ENCODE assay signal across 13 mouse cellular contexts in genomic region chr11:102898408-102898807, GRCm38 (mm10). TPM values are rescaled to one million over a fixed set of nuclear protein-coding genes. Genes with fewer than 3 reads are reported as not detected.
DNase-seq lines count a peak whose midpoint lies in the region; ATAC-seq lines count a peak whose summit lies in the region.
"Had no signal": no experiment of that assay in that cellular context is flagged by ENCODE, and none has a peak within 500 bp of the region (broad histone marks: within the 10 kb centered on the region; RNA-seq: fewer than 3 reads in every experiment).

No protein-coding gene starts in this region.

- 0 out of 2 replicates have a peak overlapping the region, but pooled peaks have one; percentile 39 for H3K9ac ChIP-seq in limb, embryonic 13.5 days
- 0 out of 2 replicates have a peak overlapping the region, but pooled peaks have one; percentile 15 for H3K9ac ChIP-seq in forebrain, embryonic 16.5 days (replicated peaks; ENCODE audit: low read depth, low read length)

- no peak for ATAC-seq in limb, embryonic 13.5 days (ENCODE audit: low FRiP score, low read depth)
- ATAC-seq in forebrain, embryonic 16.5 days, result peak; percentile 90

- no peaks in the 10 kb centered on the region for H3K36me3 ChIP-seq in limb, embryonic 13.5 days
- H3K36me3 ChIP-seq in limb, embryonic 10.5 days, result no peaks in the 10 kb centered on the region
- H3K36me3 ChIP-seq in forebrain, embryonic 16.5 days (ENCODE audit: control insufficient read depth, insufficient read depth), result no peaks in the 10 kb centered on the region

- H3K27me3 ChIP-seq in limb, embryonic 13.5 days, result peaks cover 43% of the 10 kb centered on the region
- peaks cover 60% of the 10 kb centered on the region for H3K27me3 ChIP-seq in limb, embryonic 10.5 days (ENCODE audit: low read depth, poor library complexity, severe bottlenecking)
- H3K27me3 ChIP-seq in forebrain, embryonic 16.5 days (replicated peaks; ENCODE audit: control insufficient read depth, insufficient read depth, low read length), result peaks cover 4% of the 10 kb centered on the region

- H3K4me3 ChIP-seq in limb, embryonic 13.5 days, result no peak overlapping the region
- no peak overlapping the region for H3K4me3 ChIP-seq in limb, embryonic 10.5 days
- H3K4me3 ChIP-seq in forebrain, embryonic 16.5 days (replicated peaks; ENCODE audit: low read length), result no peak overlapping the region
- H3K4me3 ChIP-seq: myocyte had no signal

- no peaks in the 10 kb centered on the region for H3K9me3 ChIP-seq in limb, embryonic 13.5 days
- no peaks in the 10 kb centered on the region for H3K9me3 ChIP-seq in limb, embryonic 10.5 days (replicated peaks)
- H3K9me3 ChIP-seq in forebrain, embryonic 16.5 days (ENCODE audit: control insufficient read depth, low read length), result no peaks in the 10 kb centered on the region

- H3K4me2 ChIP-seq in limb, embryonic 13.5 days (replicated peaks), result no peak overlapping the region
- H3K4me2 ChIP-seq in forebrain, embryonic 16.5 days (ENCODE audit: low read length), result no peak overlapping the region

- peaks cover 5% of the 10 kb centered on the region; the same call in 1 of the 2 replicates for H3K4me1 ChIP-seq in limb, embryonic 13.5 days
- H3K4me1 ChIP-seq in limb, embryonic 10.5 days, result peaks cover 22% of the 10 kb centered on the region
- peaks cover 8% of the 10 kb centered on the region; the same call in 1 of the 2 replicates for H3K4me1 ChIP-seq in forebrain, embryonic 16.5 days (replicated peaks; ENCODE audit: control insufficient read depth, insufficient read depth, low read length)

- no peak overlapping the region for H3K27ac ChIP-seq in limb, embryonic 13.5 days
- H3K27ac ChIP-seq in limb, embryonic 10.5 days, result no peak overlapping the region
- H3K27ac ChIP-seq in forebrain, embryonic 16.5 days (ENCODE audit: low read length), result no peak overlapping the region; the same call in 1 of the 2 replicates

- DNase-seq in adrenal gland, postnatal 10 days, result peak; percentile 27
- no peak for DNase-seq in adrenal gland, postnatal 25 days
- DNase-seq in limb, embryonic 10.5 days (ENCODE audit: low spot score), result no peak
- DNase-seq in retina, postnatal 1 day, result peak; percentile 50
- no peak for DNase-seq in kidney, adult 18-20 months
- no peak for DNase-seq in gastrocnemius, postnatal 25 days
- DNase-seq: adrenal gland, adult 2 months; gastrocnemius, postnatal 14 days; spleen, adult 18-20 months had no signal

- WGBS in limb, embryonic 13.5 days, result 76% methylated on average over 9 of the region's 9 CpGs
- 86% methylated on average over 9 of the region's 9 CpGs for WGBS in limb, embryonic 10.5 days
- 40% methylated on average over 9 of the region's 9 CpGs for WGBS in forebrain, embryonic 16.5 days

RNA-seq across cellular contexts. Expression of gene Gfap, which starts 2.3 kb away (rescaled TPM):
- total RNA-seq in adrenal gland, postnatal 10 days (2021), result under 1 TPM; 0.90 to 0.91 TPM
- total RNA-seq in adrenal gland, postnatal 25 days (2021), result 0.36 and 0.48 TPM in 2 replicates
- polyA plus RNA-seq in limb, embryonic 13.5 days (2015; fragmentation: Nextera tagmentation; extraction: Ambion mirVana), result 0.37 and 0.48 TPM in 2 replicates
- polyA plus RNA-seq in limb, embryonic 10.5 days (2016; fragmentation: Nextera tagmentation; extraction: Ambion mirVana), result 0.16 TPM in 1 of 2 replicates, not detected in the other
- 1.3 and 2.3 TPM in 2 replicates for polyA plus RNA-seq in forebrain, embryonic 16.5 days (2015; fragmentation: Nextera tagmentation; extraction: Ambion mirVana)
- not detected for total RNA-seq in gastrocnemius, postnatal 25 days (2021)

RNA-seq across cellular contexts. Expression of gene Fam187a, which starts 13.4 kb away (rescaled TPM):
- not detected for total RNA-seq in adrenal gland, postnatal 10 days (2021)
- total RNA-seq in adrenal gland, postnatal 25 days (2021), result not detected in 2 replicates
- polyA plus RNA-seq in limb, embryonic 13.5 days (2015; fragmentation: Nextera tagmentation; extraction: Ambion mirVana), result not detected in 2 replicates
- polyA plus RNA-seq in limb, embryonic 10.5 days (2016; fragmentation: Nextera tagmentation; extraction: Ambion mirVana), result not detected in 2 replicates
- not detected in 2 replicates for polyA plus RNA-seq in forebrain, embryonic 16.5 days (2015; fragmentation: Nextera tagmentation; extraction: Ambion mirVana)
- total RNA-seq in gastrocnemius, postnatal 25 days (2021), result not detected
- total RNA-seq: adrenal gland, adult 2 months; gastrocnemius, postnatal 14 days had no signal
- polyA plus RNA-seq: adrenal gland, adult 2 months; intestine, embryonic 14.5 days; myocyte had no signal

RNA-seq across cellular contexts. Expression of gene Ccdc103, which starts 17.4 kb away (rescaled TPM):
- under 1 TPM; 0.21 to 0.27 TPM for total RNA-seq in adrenal gland, postnatal 10 days (2021)
- total RNA-seq in adrenal gland, postnatal 25 days (2021), result 1.0 TPM in 1 of 2 replicates, not detected in the other
- polyA plus RNA-seq in limb, embryonic 13.5 days (2015; fragmentation: Nextera tagmentation; extraction: Ambion mirVana), result 0.93 and 1.0 TPM in 2 replicates
- 1.3 and 1.5 TPM in 2 replicates for polyA plus RNA-seq in limb, embryonic 10.5 days (2016; fragmentation: Nextera tagmentation; extraction: Ambion mirVana)
- polyA plus RNA-seq in forebrain, embryonic 16.5 days (2015; fragmentation: Nextera tagmentation; extraction: Ambion mirVana), result 2.2 and 2.7 TPM in 2 replicates
- total RNA-seq in gastrocnemius, postnatal 25 days (2021), result not detected
- total RNA-seq: gastrocnemius, postnatal 14 days had no signal

RNA-seq across cellular contexts. Expression of gene Eftud2, which starts 17.6 kb away (rescaled TPM):
- total RNA-seq in adrenal gland, postnatal 10 days (2021), result 10 to 100 TPM; 67.6 to 87.0 TPM
- total RNA-seq in adrenal gland, postnatal 25 days (2021), result 77.2 and 81.2 TPM in 2 replicates
- 193 and 199 TPM in 2 replicates for polyA plus RNA-seq in limb, embryonic 13.5 days (2015; fragmentation: Nextera tagmentation; extraction: Ambion mirVana)
- polyA plus RNA-seq in limb, embryonic 10.5 days (2016; fragmentation: Nextera tagmentation; extraction: Ambion mirVana), result 360 and 374 TPM in 2 replicates
- 188 and 190 TPM in 2 replicates for polyA plus RNA-seq in forebrain, embryonic 16.5 days (2015; fragmentation: Nextera tagmentation; extraction: Ambion mirVana)
- 10 to 100 TPM; 23.7 to 25.5 TPM for total RNA-seq in gastrocnemius, postnatal 25 days (2021)

RNA-seq across cellular contexts. Expression of gene Kif18b, which starts 26.5 kb away (rescaled TPM):
- 10 to 100 TPM in 1 of 2 experiments, 1 to 10 TPM in 1; 6.9 to 10.4 TPM for total RNA-seq in adrenal gland, postnatal 10 days (2021)
- 4.1 and 5.3 TPM in 2 replicates for total RNA-seq in adrenal gland, postnatal 25 days (2021)
- 10.8 and 11.0 TPM in 2 replicates for polyA plus RNA-seq in limb, embryonic 13.5 days (2015; fragmentation: Nextera tagmentation; extraction: Ambion mirVana)
- polyA plus RNA-seq in limb, embryonic 10.5 days (2016; fragmentation: Nextera tagmentation; extraction: Ambion mirVana), result 16.1 and 18.4 TPM in 2 replicates
- polyA plus RNA-seq in forebrain, embryonic 16.5 days (2015; fragmentation: Nextera tagmentation; extraction: Ambion mirVana), result 3.0 and 4.1 TPM in 2 replicates
- total RNA-seq in gastrocnemius, postnatal 25 days (2021), result under 1 TPM; 0.26 to 0.67 TPM

Comparison
In these comparisons a context has a peak if more than half of its experiments do, and no peak if none do; other contexts are left out.
1. DNase-seq: peak in adrenal gland, postnatal 10 days (single experiment) and retina, postnatal 1 day (single experiment); none in adrenal gland, postnatal 25 days (single experiment), limb, embryonic 10.5 days (single experiment), kidney, adult 18-20 months (single experiment) and gastrocnemius, postnatal 25 days (single experiment).